Mouse (Mus musculus): ENCODE data around the gene Drg1. TPM values are rescaled to one million over a fixed set of nuclear protein-coding genes. Genes with fewer than 3 reads are reported as not detected.
"Not testable (repeated sequence)": the region's sequence is repeated elsewhere in the genome, so short reads cannot be mapped to it uniquely, and the experiment has no call there.

Gene Drg1
- polyA plus RNA-seq, 1 experiment from 2014 or later, result 190 TPM

DNA sequence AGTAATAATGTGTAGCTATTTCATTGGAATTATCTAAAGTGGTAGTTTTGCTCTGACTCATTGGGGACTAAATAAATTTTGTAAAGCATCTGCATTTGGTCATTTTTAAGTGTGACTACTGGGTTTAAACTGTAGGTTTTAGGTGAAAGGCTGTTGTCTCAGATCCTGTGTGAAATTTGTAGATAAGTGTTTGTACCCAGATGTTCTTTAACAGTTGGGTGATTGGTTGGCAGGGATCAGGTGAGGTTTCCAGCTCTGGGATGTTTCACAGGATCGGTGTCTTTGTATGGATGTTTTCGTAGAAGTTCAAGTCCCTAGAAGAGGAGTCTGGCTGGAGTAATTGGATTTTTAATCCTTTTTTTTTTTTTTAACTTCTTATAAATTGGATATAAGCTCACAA, 62.4 kb downstream of the Drg1 start:
- WGBS, result 90% methylated on average over 2 of the region's 2 CpGs
- H3K36me3 ChIP-seq (ENCODE audit: control insufficient read depth, insufficient read depth, low read length), result peaks cover 8% of the 10 kb centered on the region
- H3K4me1 ChIP-seq (ENCODE audit: control insufficient read depth, insufficient read depth, low read length), result no peaks in the 10 kb centered on the region
- H3K4me3 ChIP-seq (ENCODE audit: low read depth, low read length), result no peak overlapping the region
- no peaks in the 10 kb centered on the region for H3K9me3 ChIP-seq (ENCODE audit: control insufficient read depth, low read length)
- no peaks in the 10 kb centered on the region for H3K27me3 ChIP-seq (ENCODE audit: control insufficient read depth, insufficient read depth, low read length)
- H3K27ac ChIP-seq (ENCODE audit: low read depth, low read length), result no peak overlapping the region
- ATAC-seq (ENCODE audit: low read depth), result no peak
- no peak overlapping the region for H3K4me2 ChIP-seq (ENCODE audit: low read depth, low read length)
- H3K9ac ChIP-seq (replicated peaks; ENCODE audit: low read depth, low read length), result no peak overlapping the region

DNA sequence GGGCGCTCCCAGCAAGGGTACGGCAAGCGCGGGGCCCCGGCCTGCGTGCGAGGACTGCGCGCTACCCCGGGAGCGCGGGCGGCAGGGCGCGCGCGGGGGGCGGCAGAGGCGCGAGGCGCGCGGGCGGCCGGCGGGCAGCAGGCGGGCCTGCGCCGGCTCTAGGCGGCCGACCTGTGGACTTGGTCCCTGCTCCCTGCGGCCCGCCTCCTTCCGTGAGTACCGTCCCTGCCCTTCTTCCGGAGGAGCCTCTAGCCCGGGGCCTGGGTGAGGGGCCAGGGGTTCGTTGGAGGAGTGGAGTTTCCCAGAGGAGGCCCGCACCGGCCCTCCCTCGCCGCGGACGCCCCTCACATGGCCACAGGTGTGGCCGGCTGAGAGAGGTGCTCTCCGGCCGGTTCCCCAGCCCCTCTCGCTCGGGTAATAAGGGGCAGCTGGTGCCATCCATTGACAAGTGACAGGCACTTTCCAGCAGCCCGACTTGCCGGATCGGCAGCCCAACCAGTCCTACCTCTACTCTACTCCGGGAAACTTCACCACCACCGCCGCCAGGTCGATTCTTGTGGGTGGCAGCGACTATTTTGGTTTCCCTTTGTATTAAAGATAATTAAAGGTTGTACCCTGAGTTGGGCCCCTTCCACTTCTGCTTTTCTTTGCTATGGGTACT, 63.3 kb downstream of the Drg1 start:
- Histone ChIP-seq H3K9ac (replicated peaks; ENCODE audit: low read depth, low read length) (peak overlapping the region; percentile 16), H3K36me3 (ENCODE audit: control insufficient read depth, insufficient read depth, low read length) (peaks cover 8% of the 10 kb centered on the region), H3K4me3 (ENCODE audit: low read depth, low read length) (peak overlapping the region; percentile 30), H3K27me3 (ENCODE audit: control insufficient read depth, insufficient read depth, low read length) (no peaks in the 10 kb centered on the region), H3K9me3 (ENCODE audit: control insufficient read depth, low read length) (no peaks in the 10 kb centered on the region), H3K27ac (ENCODE audit: low read depth, low read length) (peak overlapping the region; percentile 1; the same call in 1 of the 2 replicates), H3K4me1 (ENCODE audit: control insufficient read depth, insufficient read depth, low read length) (no peaks in the 10 kb centered on the region), H3K4me2 (ENCODE audit: low read depth, low read length) (peak overlapping the region; percentile 25)
- under 1% methylated on average over 29 of the region's 57 CpGs for WGBS
- peak; percentile 7; the same call in 1 of the 2 replicates for ATAC-seq (ENCODE audit: low read depth)

DNA sequence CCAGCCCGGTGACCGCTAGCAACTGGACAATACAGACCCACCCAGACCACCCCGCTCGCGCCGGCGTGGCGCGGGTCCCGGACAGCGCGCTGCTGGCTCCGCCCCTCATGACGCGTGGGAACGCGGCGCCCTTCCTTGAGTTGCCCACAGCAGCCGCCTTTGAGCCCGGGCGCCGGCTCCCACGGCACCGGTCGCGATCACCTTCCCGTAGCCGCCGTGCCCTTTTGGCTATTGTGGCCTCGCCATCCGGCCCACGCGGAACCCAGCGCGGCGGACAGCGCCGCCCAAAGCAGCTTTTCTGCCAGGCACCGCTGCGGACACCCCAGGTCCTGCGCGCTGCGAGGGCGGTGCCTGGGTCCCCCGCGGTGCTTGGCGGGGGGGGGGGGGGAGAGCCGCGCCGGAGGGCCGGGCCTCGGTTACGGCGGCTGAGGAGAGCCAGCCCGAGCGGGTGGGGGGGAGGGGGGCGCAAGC, 63.9 kb downstream of the Drg1 start, which contains the start of gene Eif4enif1:
TSS of gene Eif4enif1 (plus strand) at position 162 of the 471 bp plus-strand sequence.
- peak within 1 kb of the TSS; percentile 30 for H3K4me3 ChIP-seq (ENCODE audit: low read depth, low read length)
- peak within 1 kb of the TSS; percentile 25 for H3K4me2 ChIP-seq (ENCODE audit: low read depth, low read length)
- no peaks in the 10 kb centered on the region for H3K9me3 ChIP-seq (ENCODE audit: control insufficient read depth, low read length)
- ATAC-seq (ENCODE audit: low read depth), result peak; percentile 86
- no peaks in the 10 kb centered on the region for H3K27me3 ChIP-seq (ENCODE audit: control insufficient read depth, insufficient read depth, low read length)
- no peaks in the 10 kb centered on the region for H3K4me1 ChIP-seq (ENCODE audit: control insufficient read depth, insufficient read depth, low read length)
- WGBS, result 0% methylated on average over 50 of the region's 57 CpGs
- H3K36me3 ChIP-seq (ENCODE audit: control insufficient read depth, insufficient read depth, low read length), result peaks cover 5% of the 10 kb centered on the region
- peak within 1 kb of the TSS; percentile 18; the same call in 1 of the 2 replicates for H3K27ac ChIP-seq (ENCODE audit: low read depth, low read length)
- peak within 1 kb of the TSS; percentile 16 for H3K9ac ChIP-seq (replicated peaks; ENCODE audit: low read depth, low read length)

DNA sequence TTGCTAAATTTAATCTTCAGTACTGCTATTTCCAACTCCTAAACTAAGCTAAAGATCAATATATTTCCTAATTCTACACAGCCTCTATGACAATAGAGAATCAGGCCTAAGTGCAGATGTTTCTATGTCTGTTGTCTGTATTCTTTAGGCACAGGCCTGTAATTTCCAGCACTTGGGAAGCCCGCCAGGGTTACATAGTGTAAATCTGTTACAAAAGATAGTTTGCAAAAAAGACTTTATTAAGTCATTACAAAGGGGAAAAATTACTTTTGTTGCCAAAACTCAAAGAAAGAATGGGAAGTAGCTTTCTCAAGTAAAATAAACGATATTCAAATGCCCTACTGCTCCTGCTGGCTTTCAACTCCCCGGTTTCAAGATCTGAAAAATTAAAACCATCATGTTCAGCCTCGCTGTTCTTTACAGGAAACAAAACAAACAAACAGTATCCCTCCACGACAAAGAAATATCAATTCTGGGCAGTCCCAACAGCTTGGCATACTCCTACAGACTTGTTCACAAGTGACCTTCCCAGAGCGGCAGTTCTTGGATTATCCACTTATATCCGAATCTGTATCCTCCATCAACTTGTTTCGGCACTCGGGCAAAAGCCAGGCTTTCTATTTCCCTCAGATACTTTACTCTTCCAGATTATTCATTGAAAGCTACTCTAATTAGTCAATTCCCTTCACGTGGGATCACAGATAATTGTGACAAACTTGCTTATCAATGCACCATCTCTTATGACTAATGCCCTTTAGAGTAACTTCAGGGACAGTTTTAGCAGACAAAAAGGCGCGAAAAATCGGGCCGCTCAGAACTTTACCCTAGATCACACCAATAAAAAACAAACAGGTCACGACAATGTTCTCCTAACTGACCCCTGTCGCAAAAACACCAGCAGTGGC, 64.6 kb downstream of the Drg1 start:
- no peak for ATAC-seq (ENCODE audit: low read depth)

DNA sequence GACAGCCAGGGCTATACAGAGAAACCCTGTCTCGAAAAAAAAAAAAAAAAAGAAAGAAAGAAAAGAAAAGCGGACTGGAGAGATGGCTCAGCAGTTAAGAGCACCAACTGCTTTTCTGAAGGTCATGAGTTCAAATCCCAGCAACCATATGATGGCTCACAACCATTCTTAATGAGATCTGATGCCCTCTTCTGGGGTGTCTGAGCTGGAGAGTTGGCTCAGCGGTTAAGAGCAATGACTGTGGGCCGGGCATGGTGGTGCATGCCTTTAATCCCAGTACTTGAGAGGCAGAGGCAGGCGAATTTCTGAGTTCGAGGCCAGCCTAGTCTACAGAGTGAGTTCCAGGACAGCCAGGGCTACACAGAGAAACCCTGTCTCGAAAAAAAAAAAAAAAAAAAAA, 65.6 kb downstream of the Drg1 start:
- ATAC-seq (ENCODE audit: low read depth); H3K4me3 ChIP-seq (ENCODE audit: low read depth, low read length); H3K36me3 ChIP-seq (ENCODE audit: control insufficient read depth, insufficient read depth, low read length); H3K27ac ChIP-seq (ENCODE audit: low read depth, low read length); H3K27me3 ChIP-seq (ENCODE audit: control insufficient read depth, insufficient read depth, low read length); H3K9me3 ChIP-seq (ENCODE audit: control insufficient read depth, low read length); H3K9ac ChIP-seq (replicated peaks; ENCODE audit: low read depth, low read length); H3K4me1 ChIP-seq (ENCODE audit: control insufficient read depth, insufficient read depth, low read length); H3K4me2 ChIP-seq (ENCODE audit: low read depth, low read length): not testable (repeated sequence)
- 93% methylated on average over 6 of the region's 7 CpGs for WGBS

More for the DNA sequence above, 64.6 kb downstream of the Drg1 start:
- Histone ChIP-seq H3K4me2 (ENCODE audit: low read depth, low read length) (peak overlapping the region; percentile 2; the same call in 1 of the 2 replicates), H3K27me3 (ENCODE audit: control insufficient read depth, insufficient read depth, low read length) (no peaks in the 10 kb centered on the region), H3K27ac (ENCODE audit: low read depth, low read length) (no peak overlapping the region), H3K4me3 (ENCODE audit: low read depth, low read length) (peak overlapping the region; percentile 30), H3K4me1 (ENCODE audit: control insufficient read depth, insufficient read depth, low read length) (no peaks in the 10 kb centered on the region), H3K36me3 (ENCODE audit: control insufficient read depth, insufficient read depth, low read length) (no peaks in the 10 kb centered on the region), H3K9ac (replicated peaks; ENCODE audit: low read depth, low read length) (no peak overlapping the region), H3K9me3 (ENCODE audit: control insufficient read depth, low read length) (no peaks in the 10 kb centered on the region)
- 10% methylated on average over 16 of the region's 16 CpGs for WGBS

DNA sequence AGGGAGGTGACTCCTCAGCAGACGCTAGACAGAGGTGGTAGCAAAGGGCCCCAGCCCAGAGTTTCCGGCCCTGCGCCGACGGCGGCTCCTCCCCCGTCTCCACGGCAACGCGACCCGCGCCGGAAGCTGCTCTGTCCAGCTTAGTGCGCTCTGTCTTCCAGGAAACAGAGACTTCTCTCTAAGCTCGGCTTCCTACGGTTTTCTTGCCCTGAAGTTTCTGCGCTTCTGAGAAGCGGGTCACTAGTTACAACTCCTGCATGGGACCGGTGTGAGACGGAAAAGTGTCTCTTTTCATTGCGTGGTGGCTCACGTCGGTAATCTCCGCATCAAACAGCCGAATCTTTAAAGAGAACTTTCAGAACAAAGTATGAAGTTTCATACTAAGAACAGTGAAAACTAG, 72.9 kb downstream of the Drg1 start, which contains the start of gene Sfi1:
TSS of gene Sfi1 (minus strand) at position 101 of the 400 bp plus-strand sequence.
- Histone ChIP-seq H3K9me3 (ENCODE audit: control insufficient read depth, low read length) (no peaks in the 10 kb centered on the region), H3K27ac (ENCODE audit: low read depth, low read length) (no peak within 1 kb of the TSS), H3K36me3 (ENCODE audit: control insufficient read depth, insufficient read depth, low read length) (no peaks in the 10 kb centered on the region), H3K4me1 (ENCODE audit: control insufficient read depth, insufficient read depth, low read length) (no peaks in the 10 kb centered on the region), H3K4me3 (ENCODE audit: low read depth, low read length) (no peak within 1 kb of the TSS), H3K4me2 (ENCODE audit: low read depth, low read length) (no peak within 1 kb of the TSS), H3K9ac (replicated peaks; ENCODE audit: low read depth, low read length) (no peak within 1 kb of the TSS), H3K27me3 (ENCODE audit: control insufficient read depth, insufficient read depth, low read length) (no peaks in the 10 kb centered on the region)
- 85% methylated on average over 25 of the region's 25 CpGs for WGBS
- ATAC-seq (ENCODE audit: low read depth), result no peak

DNA sequence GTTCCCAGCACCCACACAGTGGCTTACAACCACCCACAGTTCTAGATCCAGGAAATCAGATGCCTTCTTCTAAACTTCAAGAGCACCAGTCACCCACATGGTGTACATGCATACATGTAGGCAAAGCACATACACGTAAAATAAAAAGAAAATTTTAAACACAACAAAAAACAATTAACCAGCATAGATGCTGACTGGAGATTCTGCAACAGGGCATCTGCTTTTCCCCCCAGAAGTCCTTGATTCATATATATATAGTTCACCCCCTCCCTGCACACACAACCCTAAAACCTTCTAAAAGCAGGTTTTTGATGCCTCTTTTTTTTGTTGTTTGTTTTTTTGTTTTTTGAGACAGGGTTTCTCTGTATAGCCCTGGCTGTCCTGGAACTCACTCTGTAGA, 83.5 kb downstream of the Drg1 start:
- H3K4me2 ChIP-seq (ENCODE audit: low read depth, low read length); H3K27me3 ChIP-seq (ENCODE audit: control insufficient read depth, insufficient read depth, low read length); H3K27ac ChIP-seq (ENCODE audit: low read depth, low read length); H3K36me3 ChIP-seq (ENCODE audit: control insufficient read depth, insufficient read depth, low read length); H3K4me1 ChIP-seq (ENCODE audit: control insufficient read depth, insufficient read depth, low read length); H3K9me3 ChIP-seq (ENCODE audit: control insufficient read depth, low read length); H3K4me3 ChIP-seq (ENCODE audit: low read depth, low read length); ATAC-seq (ENCODE audit: low read depth); H3K9ac ChIP-seq (replicated peaks; ENCODE audit: low read depth, low read length): not testable (repeated sequence)
- 87% methylated on average over 1 of the region's 1 CpGs for WGBS

DNA sequence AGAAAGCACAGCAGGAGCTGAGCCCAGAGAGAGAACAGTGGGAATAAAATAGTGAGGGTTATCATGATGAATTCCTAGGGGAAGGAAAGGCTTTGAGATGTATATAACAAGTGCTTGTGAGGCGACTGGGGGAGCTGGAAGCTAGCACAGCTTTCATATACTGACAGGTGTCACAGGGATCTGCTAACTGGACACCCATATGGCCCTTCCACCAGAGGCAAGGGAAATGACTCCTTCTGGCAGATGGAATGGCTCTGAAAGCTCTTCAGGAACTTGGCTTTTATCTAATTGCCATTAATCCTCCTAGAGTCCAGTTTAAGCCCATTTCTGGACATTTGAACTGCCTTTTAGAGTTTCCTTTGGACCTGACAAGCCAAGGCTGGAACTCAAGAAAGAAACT, 84.2 kb downstream of the Drg1 start:
- H3K4me3 ChIP-seq (ENCODE audit: low read depth, low read length); H3K36me3 ChIP-seq (ENCODE audit: control insufficient read depth, insufficient read depth, low read length); H3K9ac ChIP-seq (replicated peaks; ENCODE audit: low read depth, low read length); H3K4me1 ChIP-seq (ENCODE audit: control insufficient read depth, insufficient read depth, low read length); H3K27me3 ChIP-seq (ENCODE audit: control insufficient read depth, insufficient read depth, low read length); H3K9me3 ChIP-seq (ENCODE audit: control insufficient read depth, low read length); H3K4me2 ChIP-seq (ENCODE audit: low read depth, low read length); ATAC-seq (ENCODE audit: low read depth); H3K27ac ChIP-seq (ENCODE audit: low read depth, low read length): not testable (repeated sequence)
- 36% methylated on average over 1 of the region's 1 CpGs for WGBS

DNA sequence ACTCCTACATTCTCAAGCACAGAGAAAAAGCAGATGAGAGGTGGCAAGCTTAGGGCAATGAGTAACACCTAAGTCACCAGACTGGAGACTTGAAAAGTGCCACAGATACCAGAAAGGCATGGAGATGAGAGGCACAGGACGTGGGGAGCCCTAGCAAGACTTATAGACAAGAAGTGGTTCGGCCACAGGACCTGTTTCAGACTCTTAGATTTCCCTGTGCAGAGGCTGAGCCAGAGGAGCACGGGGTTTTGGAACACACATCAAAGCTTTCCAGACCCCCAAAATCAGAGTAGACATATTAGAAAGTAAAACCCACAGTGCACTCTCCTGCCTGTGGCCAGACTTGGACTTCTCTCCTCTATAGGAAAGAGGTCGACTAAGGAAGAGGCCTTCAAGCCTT, 85.0 kb downstream of the Drg1 start:
- H3K4me3 ChIP-seq (ENCODE audit: low read depth, low read length); H3K36me3 ChIP-seq (ENCODE audit: control insufficient read depth, insufficient read depth, low read length); ATAC-seq (ENCODE audit: low read depth); H3K9me3 ChIP-seq (ENCODE audit: control insufficient read depth, low read length); H3K27me3 ChIP-seq (ENCODE audit: control insufficient read depth, insufficient read depth, low read length); H3K4me1 ChIP-seq (ENCODE audit: control insufficient read depth, insufficient read depth, low read length); H3K27ac ChIP-seq (ENCODE audit: low read depth, low read length); H3K9ac ChIP-seq (replicated peaks; ENCODE audit: low read depth, low read length); H3K4me2 ChIP-seq (ENCODE audit: low read depth, low read length): not testable (repeated sequence)
- 66% methylated on average over 4 of the region's 4 CpGs for WGBS
